Mouse (Mus musculus) forebrain, postnatal 0 days (tissue): Measurements from ENCODE around the gene Lypd6b. TPM values are rescaled to one million over a fixed set of nuclear protein-coding genes. Genes with fewer than 3 reads are reported as not detected.

Experiments
- ATAC-seq: fragments of 200-750 bp; cut with Nextera tagmentation; 2 replicates; pipeline ENCODE4 v1.8.0; 2017; ENCODE audit warnings: mild to moderate bottlenecking, moderate library complexity
- DNase-seq: peaks from one replicate; pipeline ENCODE4 v3.0.0-alpha.2; 2015
- H3K27ac ChIP-seq: fragments of 300-500 bp; sonication (generic); 2 replicates; pipeline ENCODE4 v1.5.1; 2014; ENCODE audit warnings: low read depth, mild to moderate bottlenecking, antibody characterized with exemption, low read length, moderate library complexity, mixed read lengths
- H3K27me3 ChIP-seq: fragments of 300-500 bp; sonication (generic); 2 replicates; pipeline ENCODE4 v1.6.1; 2014; ENCODE audit warnings: mild to moderate bottlenecking, low read length, mixed read lengths; ENCODE audit not compliant: insufficient read depth
- H3K36me3 ChIP-seq: fragments of 300-500 bp; sonication (generic); 2 replicates; pipeline ENCODE4 v1.6.1; 2014; ENCODE audit warnings: mild to moderate bottlenecking, moderate library complexity; ENCODE audit not compliant: insufficient read depth
- H3K4me1 ChIP-seq: fragments of 300-500 bp; sonication (generic); 2 replicates; pipeline ENCODE4 v1.6.1; 2014; ENCODE audit warnings: antibody characterized with exemption; ENCODE audit not compliant: insufficient read depth
- H3K4me2 ChIP-seq: fragments of 300-500 bp; sonication (generic); 2 replicates; pipeline ENCODE4 v1.6.1; 2014; ENCODE audit warnings: low read depth, mild to moderate bottlenecking, moderate library complexity
- H3K4me3 ChIP-seq: fragments of 300-500 bp; sonication (generic); 2 replicates; pipeline ENCODE4 v1.5.1; 2014; ENCODE audit warnings: low read depth, low read length, mixed read lengths
- H3K9ac ChIP-seq: fragments of 300-500 bp; sonication (generic); 2 replicates; pipeline ENCODE4 v1.6.1; 2014; ENCODE audit warnings: mild to moderate bottlenecking
- H3K9me3 ChIP-seq: fragments of 300-500 bp; sonication (generic); 2 replicates; pipeline ENCODE4 v1.6.1; 2016; ENCODE audit warnings: low read length
- CTCF ChIP-seq: sonication (generic); IDR thresholded peaks from 2 replicates; pipeline ENCODE4 v1.5.1; 2016; ENCODE audit warnings: antibody characterized with exemption, control low read depth, low read depth
- WGBS: fragments of 180-500 bp; shearing (Covaris S2); extraction: QIAGEN DNeasy Blood & Tissue Kit; methylation state at CpG from one replicate; pipeline ENCODE4 v1.1.7; 2014; 5-methylcytosine and 5-hydroxymethylcytosine counted together
- polyA plus RNA-seq: library from polyadenylated mRNA; unstranded; fragments of >200 nt; fragmentation: Nextera tagmentation; extraction: Ambion mirVana; gene quantifications from 2 replicates; pipeline ENCODE4 v1.2.1, GENCODE M21; 2015
- total RNA-seq: library from RNA; depleted of rRNA; stranded (reverse); fragments of >200 nt; gene quantifications from 2 replicates; pipeline ENCODE4 v1.2.3, GENCODE M21; 2014

Lypd6b gene
- total and polyA plus RNA-seq, 2 experiments from 2014 or later, result 18.6 to 22.2 TPM

GRCm38 (mm10) chr2:49788051-49788418, 547 bp downstream of the Lypd6b start:
- H3K27me3 ChIP-seq, result peaks cover 5% of the 10 kb centered on the region; the same call in 1 of the 2 replicates
- H3K4me1 ChIP-seq, result no peaks in the 10 kb centered on the region
- no peaks in the 10 kb centered on the region for H3K9me3 ChIP-seq
- peak overlapping the region; percentile 65 for H3K9ac ChIP-seq
- 0 out of 2 replicates have a peak overlapping the region, but pooled peaks have one; percentile 9 for H3K27ac ChIP-seq
- DNase-seq (no peak), ATAC-seq (no peak)
- no peak for TF ChIP-seq CTCF
- no peaks in the 10 kb centered on the region for H3K36me3 ChIP-seq
- WGBS, result 1% methylated on average over 14 of the region's 14 CpGs
- H3K4me3 ChIP-seq, result peak overlapping the region; percentile 65
- H3K4me2 ChIP-seq, result peak overlapping the region; percentile 99

GRCm38 (mm10) chr2:49788643-49789042, 1.2 kb downstream of the Lypd6b start:
- peak overlapping the region; percentile 99 for H3K4me2 ChIP-seq
- ATAC-seq, result no peak
- no peak overlapping the region for H3K27ac ChIP-seq
- H3K4me3 ChIP-seq, result peak overlapping the region; percentile 65
- H3K9ac ChIP-seq, result no peak overlapping the region
- no peaks in the 10 kb centered on the region for H3K4me1 ChIP-seq
- WGBS, result 17% methylated on average over 3 of the region's 3 CpGs
- no peak for TF ChIP-seq CTCF
- H3K9me3 ChIP-seq, result no peaks in the 10 kb centered on the region
- DNase-seq, result no peak
- H3K27me3 ChIP-seq, result peaks cover 5% of the 10 kb centered on the region; the same call in 1 of the 2 replicates
- H3K36me3 ChIP-seq, result no peaks in the 10 kb centered on the region

- H3K9ac ChIP-seq, result no peak overlapping the region
- no peak overlapping the region for H3K4me3 ChIP-seq
- no peak overlapping the region for H3K4me2 ChIP-seq
- no peak for ATAC-seq
- DNase-seq, result no peak
- no peaks in the 10 kb centered on the region for H3K9me3 ChIP-seq
- 65% methylated on average over 6 of the region's 6 CpGs for WGBS
- TF ChIP-seq CTCF, result no peak
- no peaks in the 10 kb centered on the region for H3K4me1 ChIP-seq
- peaks cover 5% of the 10 kb centered on the region; the same call in 1 of the 2 replicates for H3K27me3 ChIP-seq
- no peak overlapping the region for H3K27ac ChIP-seq
- H3K36me3 ChIP-seq, result no peaks in the 10 kb centered on the region
Observed at GRCm38 (mm10) chr2:49789078-49789477, 1.6 kb downstream of the Lypd6b start.

GRCm38 (mm10) chr2:49789504-49789903, 2.0 kb downstream of the Lypd6b start:
- H3K4me1 ChIP-seq, result no peaks in the 10 kb centered on the region
- 80% methylated on average over 5 of the region's 5 CpGs for WGBS
- ATAC-seq, result no peak

GRCm38 (mm10) chr2:49797444-49798143, 10.1 kb downstream of the Lypd6b start:
- Histone ChIP-seq H3K4me3 (no peak overlapping the region), H3K27ac (no peak overlapping the region), H3K4me1 (no peaks in the 10 kb centered on the region), H3K9me3 (no peaks in the 10 kb centered on the region), H3K9ac (no peak overlapping the region), H3K27me3 (no peaks in the 10 kb centered on the region), H3K4me2 (no peak overlapping the region), H3K36me3 (no peaks in the 10 kb centered on the region)
- DNase-seq, result no peak
- no peak for TF ChIP-seq CTCF
- no peak; the same call in 1 of the 2 replicates for ATAC-seq
- WGBS, result 62% methylated on average over 14 of the region's 14 CpGs

More at GRCm38 (mm10) chr2:49789504-49789903, 2.0 kb downstream of the Lypd6b start:
- Histone ChIP-seq H3K27ac (no peak overlapping the region), H3K4me2 (no peak overlapping the region), H3K4me3 (no peak overlapping the region), H3K36me3 (no peaks in the 10 kb centered on the region), H3K27me3 (peaks cover 5% of the 10 kb centered on the region; the same call in 1 of the 2 replicates), H3K9ac (no peak overlapping the region), H3K9me3 (no peaks in the 10 kb centered on the region)
- DNase-seq, result no peak
- TF ChIP-seq CTCF, result no peak

- H3K36me3 ChIP-seq, result no peaks in the 10 kb centered on the region
- no peak for DNase-seq
Observed at GRCm38 (mm10) chr2:49804448-49804847, 17.0 kb downstream of the Lypd6b start.

GRCm38 (mm10) chr2:49805736-49806371, 18.4 kb downstream of the Lypd6b start:
- ATAC-seq (peak; percentile 64), DNase-seq (peak; percentile 29)
- Histone ChIP-seq H3K27me3 (no peaks in the 10 kb centered on the region), H3K4me3 (no peak overlapping the region), H3K9me3 (no peaks in the 10 kb centered on the region), H3K27ac (no peak overlapping the region), H3K36me3 (no peaks in the 10 kb centered on the region), H3K4me2 (no peak overlapping the region), H3K9ac (no peak overlapping the region), H3K4me1 (no peaks in the 10 kb centered on the region)
- WGBS, result 52% methylated on average over 11 of the region's 11 CpGs
- no peak for TF ChIP-seq CTCF

More at GRCm38 (mm10) chr2:49804448-49804847, 17.0 kb downstream of the Lypd6b start:
- no peaks in the 10 kb centered on the region for H3K4me1 ChIP-seq
- H3K27ac ChIP-seq, result no peak overlapping the region
- no peaks in the 10 kb centered on the region for H3K9me3 ChIP-seq
- no peak for ATAC-seq
- H3K4me3 ChIP-seq, result no peak overlapping the region
- H3K27me3 ChIP-seq, result no peaks in the 10 kb centered on the region
- WGBS, result 87% methylated on average over 8 of the region's 8 CpGs
- TF ChIP-seq CTCF, result no peak
- no peak overlapping the region for H3K4me2 ChIP-seq
- H3K9ac ChIP-seq, result no peak overlapping the region
